Mouse (Mus musculus) limb, embryonic 15.5 days (tissue): ENCODE data around the gene Rfc4. TPM values are rescaled to one million over a fixed set of nuclear protein-coding genes. Genes with fewer than 3 reads are reported as not detected.

Source experiments
- ATAC-seq: fragments of 200-750 bp; cut with Nextera tagmentation; 2 replicates; pipeline ENCODE4 v1.8.0; 2017; ENCODE audit warnings: low read depth, moderate TSS enrichment; ENCODE audit not compliant: insufficient number of reproducible peaks, low FRiP score, low TSS enrichment
- H3K27ac ChIP-seq: fragments of 300-500 bp; sonication (generic); 2 replicates; pipeline ENCODE4 v1.5.1; 2015; ENCODE audit warnings: moderate library complexity, mild to moderate bottlenecking, inconsistent platforms
- H3K27me3 ChIP-seq: fragments of 300-500 bp; sonication (generic); 2 replicates; pipeline ENCODE4 v1.6.1; 2015; ENCODE audit warnings: inconsistent platforms
- H3K36me3 ChIP-seq: fragments of 300-500 bp; sonication (generic); 2 replicates; pipeline ENCODE4 v1.6.1; 2015; ENCODE audit warnings: inconsistent platforms
- H3K4me1 ChIP-seq: fragments of 300-500 bp; sonication (generic); 2 replicates; pipeline ENCODE4 v1.6.1; 2015; ENCODE audit warnings: inconsistent platforms
- H3K4me2 ChIP-seq: fragments of 300-500 bp; sonication (generic); 2 replicates; pipeline ENCODE4 v1.6.1; 2015; ENCODE audit warnings: mild to moderate bottlenecking, inconsistent platforms
- H3K4me3 ChIP-seq: fragments of 300-500 bp; sonication (generic); 2 replicates; pipeline ENCODE4 v1.5.1; 2015; ENCODE audit warnings: mild to moderate bottlenecking, inconsistent platforms
- H3K9ac ChIP-seq: fragments of 300-500 bp; sonication (generic); 2 replicates; pipeline ENCODE4 v1.6.1; 2015; ENCODE audit warnings: inconsistent platforms
- H3K9me3 ChIP-seq: fragments of 300-500 bp; sonication (generic); 2 replicates; pipeline ENCODE4 v1.6.1; 2016; ENCODE audit warnings: inconsistent platforms
- WGBS: fragments of 180-500 bp; shearing (Covaris S2); methylation state at CpG from one replicate; pipeline ENCODE4 v1.1.7; 2015; 5-methylcytosine and 5-hydroxymethylcytosine counted together
- polyA plus RNA-seq: library from polyadenylated mRNA; unstranded; fragments of >200 nt; fragmentation: Nextera tagmentation; extraction: Ambion mirVana; gene quantifications from 2 replicates; pipeline ENCODE4 v1.2.1, GENCODE M21; 2015

Gene Rfc4
- polyA plus RNA-seq, 1 experiment from 2014 or later, result 87.0 TPM

GRCm38 (mm10) chr16:23109350-23110280, 17.9 kb downstream of the Rfc4 start:
- peak overlapping the region; percentile 63 for H3K4me2 ChIP-seq
- ATAC-seq, result no peak
- peaks cover 49% of the 10 kb centered on the region for H3K36me3 ChIP-seq
- peak overlapping the region; percentile 93 for H3K4me3 ChIP-seq
- peak overlapping the region; percentile 99 for H3K9ac ChIP-seq
- H3K9me3 ChIP-seq, result no peaks in the 10 kb centered on the region
- peak overlapping the region; percentile 99; the same call in 1 of the 2 replicates for H3K27ac ChIP-seq
- H3K4me1 ChIP-seq, result peaks cover 15% of the 10 kb centered on the region; the same call in 1 of the 2 replicates
- WGBS, result 50% methylated on average over 5 of the region's 5 CpGs
- no peaks in the 10 kb centered on the region for H3K27me3 ChIP-seq

- H3K4me3 ChIP-seq, result peak overlapping the region; percentile 93
- H3K27me3 ChIP-seq, result no peaks in the 10 kb centered on the region
- peak overlapping the region; percentile 99 for H3K9ac ChIP-seq
- H3K4me1 ChIP-seq, result peaks cover 15% of the 10 kb centered on the region; the same call in 1 of the 2 replicates
- no peaks in the 10 kb centered on the region for H3K9me3 ChIP-seq
- H3K27ac ChIP-seq, result peak overlapping the region; percentile 99
- 2% methylated on average over 5 of the region's 5 CpGs for WGBS
- H3K36me3 ChIP-seq, result peaks cover 42% of the 10 kb centered on the region
- no peak for ATAC-seq
- peak overlapping the region; percentile 63 for H3K4me2 ChIP-seq
These were observed 18.6 kb downstream of the Rfc4 start for GRCm38 (mm10) chr16:23108943-23109342.

- Histone ChIP-seq H3K9me3 (no peaks in the 10 kb centered on the region), H3K9ac (peak overlapping the region; percentile 99), H3K27me3 (no peaks in the 10 kb centered on the region), H3K4me1 (peaks cover 15% of the 10 kb centered on the region; the same call in 1 of the 2 replicates), H3K4me2 (peak overlapping the region; percentile 63), H3K27ac (peak overlapping the region; percentile 99), H3K36me3 (peaks cover 39% of the 10 kb centered on the region), H3K4me3 (peak overlapping the region; percentile 93)
- ATAC-seq, result peak; percentile 86
- under 1% methylated on average over 52 of the region's 52 CpGs for WGBS
These were observed 19.4 kb downstream of the Rfc4 start for GRCm38 (mm10) chr16:23107946-23108759.

GRCm38 (mm10) chr16:23107231-23107942, 20.1 kb downstream of the Rfc4 start, which contains the start of gene Eif4a2:
Gene Eif4a2 (plus strand): TSS chr16:23107444.
- Histone ChIP-seq H3K27me3 (no peaks in the 10 kb centered on the region), H3K4me2 (peak within 1 kb of the TSS; percentile 63), H3K4me1 (peaks cover 21% of the 10 kb centered on the region; the same call in 1 of the 2 replicates), H3K27ac (peak within 1 kb of the TSS; percentile 99), H3K4me3 (peak within 1 kb of the TSS; percentile 93), H3K36me3 (peaks cover 31% of the 10 kb centered on the region), H3K9me3 (no peaks in the 10 kb centered on the region), H3K9ac (peak within 1 kb of the TSS; percentile 99)
- under 1% methylated on average over 71 of the region's 71 CpGs for WGBS
- ATAC-seq, result peak; percentile 86

GRCm38 (mm10) chr16:23106121-23106520, 21.4 kb downstream of the Rfc4 start:
- Histone ChIP-seq H3K36me3 (peaks cover 19% of the 10 kb centered on the region), H3K27me3 (no peaks in the 10 kb centered on the region), H3K4me2 (no peak overlapping the region), H3K4me3 (no peak overlapping the region), H3K4me1 (peaks cover 19% of the 10 kb centered on the region; the same call in 1 of the 2 replicates), H3K9ac (no peak overlapping the region), H3K27ac (no peak overlapping the region), H3K9me3 (no peaks in the 10 kb centered on the region)
- ATAC-seq, result no peak
- WGBS, result 71% methylated on average over 7 of the region's 7 CpGs

- no peak overlapping the region for H3K4me2 ChIP-seq
- H3K9ac ChIP-seq, result no peak overlapping the region
- H3K27me3 ChIP-seq, result 0 out of 2 replicates have a peak, but pooled peaks cover 7% of the 10 kb centered on the region
- no peak overlapping the region for H3K27ac ChIP-seq
- ATAC-seq, result no peak
- H3K4me3 ChIP-seq, result no peak overlapping the region
- H3K4me1 ChIP-seq, result peaks cover 17% of the 10 kb centered on the region; the same call in 1 of the 2 replicates
- peaks cover 2% of the 10 kb centered on the region; the same call in 1 of the 2 replicates for H3K36me3 ChIP-seq
- no peaks in the 10 kb centered on the region for H3K9me3 ChIP-seq
- 75% methylated on average over 2 of the region's 2 CpGs for WGBS
These were observed 23.7 kb downstream of the Rfc4 start for GRCm38 (mm10) chr16:23103841-23104240.

GRCm38 (mm10) chr16:23103038-23103745, 24.3 kb downstream of the Rfc4 start:
- Histone ChIP-seq H3K36me3 (no peaks in the 10 kb centered on the region), H3K4me3 (peak overlapping the region; percentile 36), H3K9ac (no peak overlapping the region), H3K27ac (no peak overlapping the region), H3K4me2 (peak overlapping the region; percentile 54), H3K9me3 (no peaks in the 10 kb centered on the region), H3K4me1 (peaks cover 17% of the 10 kb centered on the region; the same call in 1 of the 2 replicates), H3K27me3 (0 out of 2 replicates have a peak, but pooled peaks cover 7% of the 10 kb centered on the region)
- no peak for ATAC-seq
- WGBS, result 41% methylated on average over 17 of the region's 17 CpGs

GRCm38 (mm10) chr16:23102340-23103037, 25.0 kb downstream of the Rfc4 start:
- H3K4me1 ChIP-seq, result peaks cover 17% of the 10 kb centered on the region; the same call in 1 of the 2 replicates
- ATAC-seq, result no peak
- H3K36me3 ChIP-seq, result no peaks in the 10 kb centered on the region
- 0 out of 2 replicates have a peak, but pooled peaks cover 7% of the 10 kb centered on the region for H3K27me3 ChIP-seq
- no peak overlapping the region for H3K27ac ChIP-seq
- peak overlapping the region; percentile 36 for H3K4me3 ChIP-seq
- H3K9ac ChIP-seq, result no peak overlapping the region
- WGBS, result 10% methylated on average over 15 of the region's 15 CpGs
- H3K4me2 ChIP-seq, result peak overlapping the region; percentile 54
- H3K9me3 ChIP-seq, result no peaks in the 10 kb centered on the region

GRCm38 (mm10) chr16:23100613-23101012, 26.9 kb downstream of the Rfc4 start:
- H3K9ac ChIP-seq, result 0 out of 2 replicates have a peak overlapping the region, but pooled peaks have one; percentile 11
- peak overlapping the region; percentile 34 for H3K4me3 ChIP-seq
- no peaks in the 10 kb centered on the region for H3K36me3 ChIP-seq
- WGBS, result 18% methylated on average over 10 of the region's 10 CpGs
- H3K27ac ChIP-seq, result no peak overlapping the region
- peaks cover 17% of the 10 kb centered on the region; the same call in 1 of the 2 replicates for H3K4me1 ChIP-seq
- H3K27me3 ChIP-seq, result 0 out of 2 replicates have a peak, but pooled peaks cover 7% of the 10 kb centered on the region
- no peaks in the 10 kb centered on the region for H3K9me3 ChIP-seq
- no peak for ATAC-seq
- peak overlapping the region; percentile 51 for H3K4me2 ChIP-seq

GRCm38 (mm10) chr16:23100099-23100575, 27.4 kb downstream of the Rfc4 start:
- Histone ChIP-seq H3K4me1 (peaks cover 17% of the 10 kb centered on the region; the same call in 1 of the 2 replicates), H3K4me2 (peak overlapping the region; percentile 51), H3K27ac (no peak overlapping the region), H3K9ac (peak overlapping the region; percentile 11; the same call in 1 of the 2 replicates), H3K36me3 (no peaks in the 10 kb centered on the region), H3K9me3 (no peaks in the 10 kb centered on the region), H3K27me3 (0 out of 2 replicates have a peak, but pooled peaks cover 7% of the 10 kb centered on the region), H3K4me3 (peak overlapping the region; percentile 34)
- WGBS, result under 1% methylated on average over 9 of the region's 9 CpGs
- 0 out of 2 replicates have a peak, but pooled peaks have one; percentile 30 for ATAC-seq
